In genomic region chr5:142445709-142446108, GRCm38 (mm10) we compare ENCODE assay signal across 8 mouse cellular contexts. TPM values are rescaled to one million over a fixed set of nuclear protein-coding genes. Genes with fewer than 3 reads are reported as not detected.
DNase-seq lines count a peak whose midpoint lies in the region; ATAC-seq and TF ChIP-seq lines count a peak whose summit lies in the region.

No protein-coding gene starts in this region.

- WGBS in midbrain, embryonic 10.5 days: 44% methylated on average over 8 of the region's 8 CpGs
- WGBS in midbrain, embryonic 16.5 days: 37% methylated on average over 8 of the region's 8 CpGs
- 52% methylated on average over 8 of the region's 8 CpGs for WGBS in liver, embryonic 11.5 days
- 61% methylated on average over 8 of the region's 8 CpGs for WGBS in stomach, postnatal 0 days

- TF ChIP-seq CTCF in stomach, postnatal 0 days (IDR thresholded peaks at IDR 0.05; ENCODE audit: low read depth): no peak

- peak; percentile 51 to 56 for DNase-seq in adrenal gland, postnatal 36 days
- DNase-seq in adrenal gland, postnatal 25 days: no peak
- no peak for DNase-seq in midbrain, embryonic 10.5 days (ENCODE audit: low spot score)
- DNase-seq in liver, embryonic 11.5 days (ENCODE audit: low spot score): no peak
- DNase-seq in stomach, postnatal 0 days (ENCODE audit: low spot score): no peak
- no peak for DNase-seq in ovary, postnatal 10 days (ENCODE audit: low spot score)
- no peak for DNase-seq in left cerebral cortex, adult 18-20 months (ENCODE audit: low spot score in 2 of 2)

- no peak for ATAC-seq in midbrain, embryonic 16.5 days
- no peak for ATAC-seq in liver, embryonic 11.5 days (replicated peaks; ENCODE audit: low FRiP score)
- no peak for ATAC-seq in stomach, postnatal 0 days (ENCODE audit: low FRiP score, low TSS enrichment)

- no peak overlapping the region for H3K9ac ChIP-seq in midbrain, embryonic 16.5 days (ENCODE audit: low read depth, low read length)
- peak overlapping the region; percentile 34; the same call in 1 of the 2 replicates for H3K9ac ChIP-seq in liver, embryonic 11.5 days (ENCODE audit: low read depth, low read length)
- no peak overlapping the region for H3K9ac ChIP-seq in stomach, postnatal 0 days (ENCODE audit: low read length)

- H3K36me3 ChIP-seq in midbrain, embryonic 10.5 days: peaks cover 22% of the 10 kb centered on the region
- no peaks in the 10 kb centered on the region for H3K36me3 ChIP-seq in midbrain, embryonic 16.5 days (ENCODE audit: control insufficient read depth, insufficient read depth, low read length)
- H3K36me3 ChIP-seq in liver, embryonic 11.5 days (ENCODE audit: control insufficient read depth, insufficient read depth, low read length): peaks cover 7% of the 10 kb centered on the region; the same call in 1 of the 2 replicates
- H3K36me3 ChIP-seq in stomach, postnatal 0 days (ENCODE audit: control insufficient read depth, insufficient read depth, low read length): peaks cover 9% of the 10 kb centered on the region

- peak overlapping the region; percentile 70 for H3K27ac ChIP-seq in midbrain, embryonic 10.5 days (replicated peaks)
- no peak overlapping the region for H3K27ac ChIP-seq in midbrain, embryonic 16.5 days (ENCODE audit: low read length)
- H3K27ac ChIP-seq in liver, embryonic 11.5 days (ENCODE audit: low read depth, low read length): peak overlapping the region; percentile 52; the same call in 1 of the 2 replicates
- peak overlapping the region; percentile 77; the same call in 1 of the 2 replicates for H3K27ac ChIP-seq in stomach, postnatal 0 days (replicated peaks)

- no peak overlapping the region for H3K4me2 ChIP-seq in midbrain, embryonic 16.5 days (ENCODE audit: low read length)
- no peak overlapping the region for H3K4me2 ChIP-seq in liver, embryonic 11.5 days
- H3K4me2 ChIP-seq in stomach, postnatal 0 days (replicated peaks; ENCODE audit: low read depth): no peak overlapping the region

- H3K4me3 ChIP-seq in midbrain, embryonic 10.5 days: no peak overlapping the region
- H3K4me3 ChIP-seq in midbrain, embryonic 16.5 days (ENCODE audit: low read depth, low read length): no peak overlapping the region
- H3K4me3 ChIP-seq in liver, embryonic 11.5 days (ENCODE audit: low read depth, low read length): no peak overlapping the region
- no peak overlapping the region for H3K4me3 ChIP-seq in stomach, postnatal 0 days (ENCODE audit: low read depth, low read length)

- H3K27me3 ChIP-seq in midbrain, embryonic 10.5 days (ENCODE audit: low read depth, poor library complexity, severe bottlenecking): no peaks in the 10 kb centered on the region
- H3K27me3 ChIP-seq in midbrain, embryonic 16.5 days (ENCODE audit: control insufficient read depth, insufficient read depth, low read depth, low read length): no peaks in the 10 kb centered on the region
- H3K27me3 ChIP-seq in liver, embryonic 11.5 days (replicated peaks; ENCODE audit: control insufficient read depth, insufficient read depth, low read length): no peaks in the 10 kb centered on the region
- H3K27me3 ChIP-seq in stomach, postnatal 0 days (ENCODE audit: control insufficient read depth, insufficient read depth, low read length): no peaks in the 10 kb centered on the region

- no peaks in the 10 kb centered on the region for H3K9me3 ChIP-seq in midbrain, embryonic 10.5 days (replicated peaks)
- no peaks in the 10 kb centered on the region for H3K9me3 ChIP-seq in midbrain, embryonic 16.5 days (replicated peaks; ENCODE audit: control insufficient read depth, low read length, poor library complexity, severe bottlenecking)
- H3K9me3 ChIP-seq in liver, embryonic 11.5 days (ENCODE audit: control insufficient read depth, low read length): no peaks in the 10 kb centered on the region
- no peaks in the 10 kb centered on the region for H3K9me3 ChIP-seq in stomach, postnatal 0 days (ENCODE audit: control insufficient read depth, low read length)

- peaks cover 75% of the 10 kb centered on the region for H3K4me1 ChIP-seq in midbrain, embryonic 10.5 days
- peaks cover 17% of the 10 kb centered on the region for H3K4me1 ChIP-seq in midbrain, embryonic 16.5 days (ENCODE audit: control insufficient read depth, insufficient read depth, low read length)
- H3K4me1 ChIP-seq in liver, embryonic 11.5 days (replicated peaks; ENCODE audit: control insufficient read depth, insufficient read depth, low read length): peaks cover 59% of the 10 kb centered on the region
- peaks cover 17% of the 10 kb centered on the region for H3K4me1 ChIP-seq in stomach, postnatal 0 days (replicated peaks; ENCODE audit: control insufficient read depth, insufficient read depth)

- no peak for TF ChIP-seq EP300 in stomach, postnatal 0 days (optimal IDR thresholded peaks at IDR 0.05)

RNA-seq across cellular contexts. Expression of gene Ap5z1, which starts 18.0 kb away (rescaled TPM):
- 10 to 100 TPM; 13.4 to 17.9 TPM for total RNA-seq in adrenal gland, postnatal 36 days (2021)
- total RNA-seq in adrenal gland, postnatal 25 days (2021): 17.7 and 28.4 TPM in 2 replicates
- polyA plus RNA-seq in midbrain, embryonic 10.5 days (2016; fragmentation: Nextera tagmentation; extraction: Ambion mirVana): 12.3 and 14.6 TPM in 2 replicates
- 12.2 and 14.1 TPM in 2 replicates for polyA plus RNA-seq in midbrain, embryonic 16.5 days (2015; fragmentation: Nextera tagmentation; extraction: Ambion mirVana)
- 11.7 and 11.9 TPM in 2 replicates for polyA plus RNA-seq in liver, embryonic 11.5 days (2014; fragmentation: Nextera tagmentation; extraction: Ambion mirVana)
- 4.2 and 5.0 TPM in 2 replicates for polyA plus RNA-seq in stomach, postnatal 0 days (2015; fragmentation: Nextera tagmentation; extraction: Ambion mirVana)
- 10 to 100 TPM; 18.3 to 20.5 TPM for total RNA-seq in left cerebral cortex, adult 18-20 months (2021)

RNA-seq across cellular contexts. Expression of gene Foxk1, which starts 44.4 kb away (rescaled TPM):
- total RNA-seq in adrenal gland, postnatal 36 days (2021): 10 to 100 TPM; 21.3 to 22.3 TPM
- total RNA-seq in adrenal gland, postnatal 25 days (2021): 24.2 and 27.3 TPM in 2 replicates
- polyA plus RNA-seq in midbrain, embryonic 10.5 days (2016; fragmentation: Nextera tagmentation; extraction: Ambion mirVana): 3.7 and 5.3 TPM in 2 replicates
- 6.0 and 6.7 TPM in 2 replicates for polyA plus RNA-seq in midbrain, embryonic 16.5 days (2015; fragmentation: Nextera tagmentation; extraction: Ambion mirVana)
- polyA plus RNA-seq in liver, embryonic 11.5 days (2014; fragmentation: Nextera tagmentation; extraction: Ambion mirVana): 3.1 and 4.0 TPM in 2 replicates
- polyA plus RNA-seq in stomach, postnatal 0 days (2015; fragmentation: Nextera tagmentation; extraction: Ambion mirVana): 3.5 and 3.8 TPM in 2 replicates
- 10 to 100 TPM; 40.8 to 41.1 TPM for total RNA-seq in left cerebral cortex, adult 18-20 months (2021)

Comparison
In these comparisons a context has a peak if more than half of its experiments do, and no peak if none do; other contexts are left out.
1. DNase-seq: peak in adrenal gland, postnatal 36 days (2 of 2); none in adrenal gland, postnatal 25 days (single experiment), midbrain, embryonic 10.5 days (single experiment), liver, embryonic 11.5 days (single experiment), stomach, postnatal 0 days (single experiment), ovary, postnatal 10 days (single experiment) and left cerebral cortex, adult 18-20 months (0 of 2).